Mouse (Mus musculus) testis, postnatal 14 days (tissue): Measurements from ENCODE around the gene Slc2a12.
A peak's percentile ranks its signal among the peaks of the same experiment; 100 is the strongest.

Source experiments
- DNase-seq: peaks from one replicate; pipeline ENCODE4 v3.0.0; 2021; ENCODE audit warnings: low spot score

Gene Slc2a12

GRCm38 (mm10) chr10:22644853-22645491 lies at the start of gene Slc2a12:
Gene Slc2a12 (plus strand): TSS chr10:22645011.
- DNase-seq, result peak; percentile 70

- DNase-seq, result no peak
Observed at GRCm38 (mm10) chr10:22598908-22599480, 45.8 kb upstream of the Slc2a12 start.

GRCm38 (mm10) chr10:22601046-22601445 lies 43.8 kb upstream of the Slc2a12 start:
- DNase-seq, result no peak

- no peak for DNase-seq
Observed at GRCm38 (mm10) chr10:22604801-22605200, 40.0 kb upstream of the Slc2a12 start.

GRCm38 (mm10) chr10:22608273-22608672 lies 36.5 kb upstream of the Slc2a12 start:
- DNase-seq, result no peak

- peak; percentile 23 for DNase-seq
Observed at GRCm38 (mm10) chr10:22608799-22609357, 35.9 kb upstream of the Slc2a12 start.

- DNase-seq, result no peak
Observed at GRCm38 (mm10) chr10:22613301-22613700, 31.5 kb upstream of the Slc2a12 start.

GRCm38 (mm10) chr10:22614554-22614953 lies 30.3 kb upstream of the Slc2a12 start:
- DNase-seq, result no peak

GRCm38 (mm10) chr10:22615309-22615708 lies 29.5 kb upstream of the Slc2a12 start:
- DNase-seq, result no peak

GRCm38 (mm10) chr10:22618842-22619241 lies 26.0 kb upstream of the Slc2a12 start:
- no peak for DNase-seq

- no peak for DNase-seq
Observed at GRCm38 (mm10) chr10:22628832-22629231, 16.0 kb upstream of the Slc2a12 start.

GRCm38 (mm10) chr10:22631103-22631502 lies 13.7 kb upstream of the Slc2a12 start:
- DNase-seq, result no peak

- DNase-seq, result no peak
Observed at GRCm38 (mm10) chr10:22631528-22631927, 13.3 kb upstream of the Slc2a12 start.

- no peak for DNase-seq
Observed at GRCm38 (mm10) chr10:22631956-22632355, 12.9 kb upstream of the Slc2a12 start.

- DNase-seq, result no peak
Observed at GRCm38 (mm10) chr10:22633406-22634306, 11.2 kb upstream of the Slc2a12 start.

- no peak for DNase-seq
Observed at GRCm38 (mm10) chr10:22637241-22637640, 7.6 kb upstream of the Slc2a12 start.

GRCm38 (mm10) chr10:22644171-22644570 lies 640 bp upstream of the Slc2a12 start:
- no peak for DNase-seq

- DNase-seq, result no peak
Observed at GRCm38 (mm10) chr10:22648702-22649101, 3.9 kb downstream of the Slc2a12 start.

GRCm38 (mm10) chr10:22653820-22654219 lies 9.0 kb downstream of the Slc2a12 start:
- DNase-seq, result no peak

- no peak for DNase-seq
Observed at GRCm38 (mm10) chr10:22658534-22659385, 13.9 kb downstream of the Slc2a12 start.

- DNase-seq, result no peak
Observed at GRCm38 (mm10) chr10:22659386-22659725, 14.5 kb downstream of the Slc2a12 start.
